Mouse (Mus musculus) megakaryocyte-erythroid progenitor cell, adult 5 weeks (primary cell): ENCODE data around the gene Rab3a. TPM values are rescaled to one million over a fixed set of nuclear protein-coding genes. Genes with fewer than 3 reads are reported as not detected.

Source experiments
- polyA plus RNA-seq: library from polyadenylated mRNA; stranded (reverse); fragments of >175 nt; gene quantifications from 2 replicates; pipeline ENCODE4 v1.2.3, GENCODE M21; 2012

Rab3a gene
- 7.4 and 8.1 TPM in 2 replicates for polyA plus RNA-seq

GRCm38 (mm10) chr8:70754043-70754870 lies at the start of gene Rab3a:
TSS of gene Rab3a (plus strand) at chr8:70754679.

GRCm38 (mm10) chr8:70718297-70718696 lies 36.2 kb upstream of the Rab3a start, which contains the start of gene Gm3336:
TSS of gene Gm3336 (plus strand) at chr8:70718543.

GRCm38 (mm10) chr8:70723486-70724210 lies 30.8 kb upstream of the Rab3a start, which contains the start of gene Pde4c:
TSS of gene Pde4c (plus strand) at chr8:70723720.

GRCm38 (mm10) chr8:70760775-70761406 lies 6.4 kb downstream of the Rab3a start, which contains the start of gene Mpv17l2:
TSS of gene Mpv17l2 (minus strand) at chr8:70760946.

DNA sequence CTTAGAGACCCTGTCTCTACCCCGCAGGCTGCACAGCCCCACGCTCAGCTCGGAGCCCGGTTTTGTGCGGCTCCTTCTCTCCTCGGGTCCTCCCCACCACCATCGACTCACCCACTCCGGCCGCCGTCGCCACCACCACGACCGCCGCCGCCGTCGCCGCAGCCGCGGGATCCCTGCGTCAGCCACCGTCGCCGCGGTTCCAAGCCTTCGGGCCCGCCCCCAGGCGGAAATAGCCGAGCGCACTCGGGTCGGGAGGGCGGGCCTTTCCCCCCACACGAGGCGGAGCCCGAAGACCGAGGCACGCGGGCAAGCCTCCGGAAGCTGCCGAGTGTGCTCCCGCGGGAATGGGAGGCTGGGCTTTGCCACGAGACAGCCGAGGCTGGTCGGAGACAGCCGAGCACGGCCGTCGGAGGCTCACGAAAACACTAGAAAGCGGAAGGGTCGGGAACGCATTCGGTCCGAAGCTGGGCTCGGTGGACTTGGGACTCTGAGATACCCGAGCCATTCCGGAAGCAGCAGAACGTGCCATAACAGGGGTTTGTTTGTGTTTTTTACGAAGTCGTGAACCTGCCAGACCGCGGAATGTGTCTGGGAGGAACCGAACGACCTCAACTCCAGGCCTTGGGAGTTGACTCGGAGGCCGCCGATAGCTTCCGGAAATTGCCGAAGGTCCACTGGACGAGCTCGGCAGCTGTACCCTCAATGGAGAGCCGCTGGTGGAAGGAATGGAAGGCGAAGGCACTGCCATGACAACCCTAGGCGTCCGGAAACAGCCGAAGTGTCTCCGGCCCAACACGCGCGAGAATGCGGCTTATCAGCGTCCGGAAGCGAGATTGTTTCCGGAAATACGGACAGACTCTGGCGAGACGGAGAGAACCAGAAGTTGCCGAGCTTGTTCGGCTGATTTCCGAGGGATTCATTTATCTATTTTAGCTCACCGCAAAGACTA lies 22.3 kb downstream of the Rab3a start, which contains the start of gene Pik3r2:
Gene Pik3r2, minus strand, starts transcription at position 218 of the 949 bp plus-strand sequence.

GRCm38 (mm10) chr8:70804481-70805206 lies 50.2 kb downstream of the Rab3a start, which contains the start of gene Mast3:
TSS of gene Mast3 (minus strand) at chr8:70805054.

DNA sequence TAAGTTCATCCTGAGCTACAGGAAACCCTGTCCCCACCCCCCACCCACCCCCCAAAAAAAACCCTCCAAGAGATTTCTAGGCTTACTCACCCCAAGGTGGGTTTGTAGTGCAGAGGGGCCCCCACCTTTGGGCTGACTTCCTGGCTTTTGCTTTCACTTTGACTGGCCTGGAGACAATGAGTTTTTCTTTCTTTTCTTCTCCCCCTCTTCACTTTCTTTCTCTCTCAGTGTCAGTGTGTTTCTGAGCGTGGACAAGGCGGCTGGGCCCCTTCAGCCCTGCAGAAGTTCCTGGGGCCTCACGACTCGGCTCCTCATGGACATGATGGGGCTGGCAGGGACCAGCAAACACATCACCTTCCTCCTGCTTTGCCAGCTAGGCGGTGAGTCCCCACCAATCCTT lies 53.8 kb downstream of the Rab3a start, which contains the start of gene Il12rb1:
Gene Il12rb1, plus strand, starts transcription at position 211 of the 400 bp plus-strand sequence.

Other genes with a start within 250 kb of the Rab3a start
- 205 and 212 TPM in 2 replicates for gene Rex1bd, start 247.9 kb upstream of the Rab3a start, polyA plus RNA-seq
- gene Uba52, start 243.9 kb upstream of the Rab3a start, polyA plus RNA-seq = 969 and 1,011 TPM in 2 replicates
- 975 and 1,046 TPM in 2 replicates for gene Fkbp8, start 227.0 kb upstream of the Rab3a start, polyA plus RNA-seq
- gene Kxd1, start 226.7 kb upstream of the Rab3a start, polyA plus RNA-seq = 60.7 and 64.0 TPM in 2 replicates
- 51.7 and 61.3 TPM in 2 replicates for gene Ell, start 215.2 kb upstream of the Rab3a start, polyA plus RNA-seq
- gene Isyna1, start 160.3 kb upstream of the Rab3a start, polyA plus RNA-seq = 264 and 274 TPM in 2 replicates
- gene Ssbp4, start 145.8 kb upstream of the Rab3a start, polyA plus RNA-seq = 1,201 and 1,308 TPM in 2 replicates
- 11.8 and 21.0 TPM in 2 replicates for gene Lrrc25, start 138.5 kb upstream of the Rab3a start, polyA plus RNA-seq
- gene Gdf15, start 122.2 kb upstream of the Rab3a start, polyA plus RNA-seq = 13.6 and 15.1 TPM in 2 replicates
- gene Pgpep1, start 94.3 kb upstream of the Rab3a start, polyA plus RNA-seq = 1.8 and 2.6 TPM in 2 replicates
- gene Lsm4, start 81.4 kb upstream of the Rab3a start, polyA plus RNA-seq = 583 and 668 TPM in 2 replicates
- 3,053 and 3,449 TPM in 2 replicates for gene Jund, start 55.7 kb upstream of the Rab3a start, polyA plus RNA-seq
- 0.71 and 1.9 TPM in 2 replicates for gene Iqcn, start 51.2 kb upstream of the Rab3a start, polyA plus RNA-seq
- gene Gm3336, start 36.1 kb upstream of the Rab3a start, polyA plus RNA-seq = 0.15 TPM in 1 of 2 replicates, not detected in the other
- 3.5 and 3.6 TPM in 2 replicates for gene Pde4c, start 31.0 kb upstream of the Rab3a start, polyA plus RNA-seq
- 75.0 and 90.1 TPM in 2 replicates for gene Mpv17l2, start 6.3 kb downstream of the Rab3a start, polyA plus RNA-seq
- 69.9 and 78.3 TPM in 2 replicates for gene Pik3r2, start 22.0 kb downstream of the Rab3a start, polyA plus RNA-seq
- gene Mast3, start 50.4 kb downstream of the Rab3a start, polyA plus RNA-seq = 424 and 485 TPM in 2 replicates
- gene Il12rb1, start 53.8 kb downstream of the Rab3a start, polyA plus RNA-seq = 1.7 and 2.9 TPM in 2 replicates
- gene Arrdc2, start 85.0 kb downstream of the Rab3a start, polyA plus RNA-seq = 33.6 and 35.8 TPM in 2 replicates
- 0.57 and 0.83 TPM in 2 replicates for gene Kcnn1, start 108.6 kb downstream of the Rab3a start, polyA plus RNA-seq
- 198 and 237 TPM in 2 replicates for gene Ccdc124, start 119.3 kb downstream of the Rab3a start, polyA plus RNA-seq
- gene Slc5a5, start 138.1 kb downstream of the Rab3a start, polyA plus RNA-seq = 0.14 and 0.16 TPM in 2 replicates
- 5,488 and 6,564 TPM in 2 replicates for gene Rpl18a, start 142.7 kb downstream of the Rab3a start, polyA plus RNA-seq
- 112 and 120 TPM in 2 replicates for gene Map1s, start 151.3 kb downstream of the Rab3a start, polyA plus RNA-seq